Mouse (Mus musculus) left cerebral cortex, postnatal 14 days (tissue): ENCODE measurements around the gene Nedd4. TPM values are rescaled to one million over a fixed set of nuclear protein-coding genes. Genes with fewer than 3 reads are reported as not detected.
"Not testable (repeated sequence)": the region's sequence is repeated elsewhere in the genome, so short reads cannot be mapped to it uniquely, and the experiment has no call there.

Experiments used
- DNase-seq, 2 experiments: peaks; one replicate each; pipeline ENCODE4 v3.0.0; 2021 to 2022; ENCODE audit warnings: low spot score in 2 of 2, mixed read lengths in 1 of 2
- intact Hi-C: fragments of 180-260 bp; cut with DNase I; formaldehyde crosslinking; loops from one replicate; pipeline ENCODE4 v1.15.1; 2025
- long read RNA-seq, 2 experiments: library from polyadenylated mRNA; stranded (forward); transcript quantifications; one replicate each; pipeline ENCODE4 v2.0.0; 2021
- total RNA-seq, 2 experiments: library from RNA; stranded (reverse); gene quantifications; 2 replicates each; pipeline ENCODE4 v1.2.3; 2021

Nedd4 gene
- total RNA-seq = 100 to 1,000 TPM; 298 to 311 TPM
- long read RNA-seq, experiment 1, full-length matches to known transcripts = 130 of 164 reads
- long read RNA-seq, experiment 1, partial matches to known transcripts = 32 of 164 reads
- long read RNA-seq, experiment 1, other reads (novel, unspliced or antisense) = 2 of 164 reads
- long read RNA-seq, experiment 2, full-length matches to known transcripts = 125 of 157 reads
- long read RNA-seq, experiment 2, partial matches to known transcripts = 15 of 157 reads
- long read RNA-seq, experiment 2, other reads (novel, unspliced or antisense) = 17 of 157 reads

- DNase-seq = peak; percentile 94
- intact Hi-C loops = loop anchor here (5.0 kb wide), 1 partner anchor 130 kb away; the partner anchor contains the start of gene Rfx7
These were observed at the start of gene Nedd4 for GRCm38 (mm10) chr9:72661895-72662661. Gene Nedd4, plus strand, starts transcription at chr9:72662346.

- intact Hi-C loops = no loop called here
- no peak for DNase-seq
These were observed 48.3 kb upstream of the Nedd4 start for GRCm38 (mm10) chr9:72613884-72614283.

- no peak for DNase-seq
- intact Hi-C loops = no loop called here
These were observed 47.2 kb upstream of the Nedd4 start for GRCm38 (mm10) chr9:72614786-72615480.

GRCm38 (mm10) chr9:72618037-72618436 lies 44.1 kb upstream of the Nedd4 start:
- no peak for DNase-seq
- intact Hi-C loops = no loop called here

DNA sequence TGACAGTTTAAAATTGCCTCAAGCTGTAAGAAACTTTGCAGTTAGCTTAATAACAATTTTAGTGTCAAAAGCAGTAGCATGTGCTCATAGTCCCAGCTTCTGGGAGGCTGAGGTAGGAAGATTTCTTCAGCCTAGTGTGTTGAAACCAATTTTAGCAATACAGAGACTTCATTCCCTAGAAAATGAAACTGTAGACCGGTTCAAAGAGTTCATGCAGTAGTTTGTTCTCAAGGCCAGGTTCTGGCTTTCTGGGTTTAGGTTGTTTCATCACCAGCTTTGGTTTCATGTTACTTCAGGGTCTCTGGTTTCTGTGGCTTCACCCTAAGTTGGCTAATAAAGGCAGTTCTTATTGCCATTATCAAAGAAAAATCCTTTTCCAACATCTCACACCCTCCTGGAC lies 38.5 kb upstream of the Nedd4 start:
- no peak for DNase-seq
- intact Hi-C loops = no loop called here

- intact Hi-C loops = no loop called here
- DNase-seq = no peak
These were observed 34.5 kb upstream of the Nedd4 start for GRCm38 (mm10) chr9:72627598-72627997.

DNA sequence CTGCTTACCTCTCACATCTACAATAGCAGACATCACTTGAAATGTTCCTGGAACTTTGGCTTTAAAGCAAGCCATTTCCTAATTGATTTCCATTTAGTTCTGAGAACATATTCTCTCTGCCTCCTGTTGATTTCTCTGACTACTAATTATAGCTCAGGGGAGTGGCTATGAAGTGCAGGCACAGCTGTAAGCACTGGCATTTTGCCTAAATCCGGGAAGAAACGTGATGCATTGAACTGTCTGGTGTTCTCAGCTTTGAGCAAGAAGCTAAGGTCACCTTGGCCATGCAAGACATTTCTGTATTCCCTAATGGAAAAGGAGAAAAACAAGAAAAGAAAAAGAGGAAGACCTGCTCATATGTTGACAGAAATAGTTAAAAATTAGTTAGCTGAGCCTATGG lies 33.6 kb upstream of the Nedd4 start:
- intact Hi-C loops = no loop called here
- peak; percentile 53 to 75 for DNase-seq

- DNase-seq = no peak
- intact Hi-C loops = no loop called here
These were observed 29.9 kb upstream of the Nedd4 start for GRCm38 (mm10) chr9:72632198-72632597.

DNA sequence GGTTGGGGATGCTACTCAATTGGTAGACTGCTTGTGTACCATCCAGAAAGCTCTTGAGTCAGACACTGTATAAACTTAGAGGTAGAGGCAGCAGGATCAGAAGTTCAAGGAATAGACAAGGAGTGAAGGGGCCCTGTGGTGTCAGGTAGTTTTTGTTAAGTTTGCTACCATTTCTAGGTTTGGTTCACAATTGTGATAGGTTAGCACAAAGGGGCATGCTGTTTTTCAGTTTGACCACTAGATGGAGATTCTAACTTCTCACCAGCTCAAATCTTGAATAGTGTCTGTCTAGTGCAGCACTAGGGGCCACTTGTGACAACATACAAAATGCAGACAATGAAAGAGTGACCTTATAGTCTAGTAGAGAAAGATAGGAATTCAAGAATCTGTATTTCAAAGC lies 27.0 kb upstream of the Nedd4 start:
- DNase-seq = peak in 1 of 2 experiments; percentile 32
- intact Hi-C loops = loop anchor here (2.0 kb wide), 1 partner anchor 38 kb away; no protein-coding TSS in a partner anchor

DNA sequence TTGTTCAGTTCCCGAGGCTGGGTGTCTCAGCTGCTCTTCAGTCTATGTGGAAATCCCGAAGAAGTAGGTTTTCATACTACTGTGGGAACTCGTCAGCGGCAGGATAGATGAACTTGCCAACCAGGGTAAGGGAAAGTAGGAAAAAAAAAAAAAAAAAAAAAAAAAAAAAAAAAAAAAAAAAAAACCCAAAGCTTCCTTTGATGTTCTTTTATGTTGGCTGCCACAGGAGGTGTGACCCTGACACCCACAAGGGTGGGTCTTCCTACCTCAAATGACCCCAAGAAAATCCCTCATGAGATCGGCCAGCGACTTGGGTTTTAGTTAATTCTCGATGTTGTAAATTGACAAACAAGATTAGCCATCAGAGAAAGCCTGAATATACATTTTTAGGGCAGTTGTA lies 25.6 kb upstream of the Nedd4 start:
- no peak for DNase-seq
- intact Hi-C loops = no loop called here

DNA sequence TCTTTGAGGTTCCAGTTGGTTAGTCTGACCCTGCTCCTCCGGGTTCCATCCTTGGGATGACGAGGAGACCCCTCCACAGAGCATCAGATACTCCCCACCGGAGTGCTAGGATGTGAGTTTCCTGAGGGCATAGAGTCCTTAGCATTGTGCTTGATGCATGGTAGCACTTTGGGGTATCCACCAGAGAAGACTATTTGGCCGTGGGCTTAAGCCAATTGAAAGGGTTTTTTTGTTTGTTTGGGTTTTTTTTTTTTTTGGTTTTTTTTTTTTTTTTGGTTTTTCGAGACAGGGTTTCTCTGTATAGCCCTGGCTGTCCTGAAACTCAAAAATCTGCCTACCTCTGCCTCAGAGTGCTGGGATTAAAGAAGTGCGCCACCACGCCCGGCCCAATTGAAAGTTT lies 24.9 kb upstream of the Nedd4 start:
- intact Hi-C loops = no loop called here

DNA sequence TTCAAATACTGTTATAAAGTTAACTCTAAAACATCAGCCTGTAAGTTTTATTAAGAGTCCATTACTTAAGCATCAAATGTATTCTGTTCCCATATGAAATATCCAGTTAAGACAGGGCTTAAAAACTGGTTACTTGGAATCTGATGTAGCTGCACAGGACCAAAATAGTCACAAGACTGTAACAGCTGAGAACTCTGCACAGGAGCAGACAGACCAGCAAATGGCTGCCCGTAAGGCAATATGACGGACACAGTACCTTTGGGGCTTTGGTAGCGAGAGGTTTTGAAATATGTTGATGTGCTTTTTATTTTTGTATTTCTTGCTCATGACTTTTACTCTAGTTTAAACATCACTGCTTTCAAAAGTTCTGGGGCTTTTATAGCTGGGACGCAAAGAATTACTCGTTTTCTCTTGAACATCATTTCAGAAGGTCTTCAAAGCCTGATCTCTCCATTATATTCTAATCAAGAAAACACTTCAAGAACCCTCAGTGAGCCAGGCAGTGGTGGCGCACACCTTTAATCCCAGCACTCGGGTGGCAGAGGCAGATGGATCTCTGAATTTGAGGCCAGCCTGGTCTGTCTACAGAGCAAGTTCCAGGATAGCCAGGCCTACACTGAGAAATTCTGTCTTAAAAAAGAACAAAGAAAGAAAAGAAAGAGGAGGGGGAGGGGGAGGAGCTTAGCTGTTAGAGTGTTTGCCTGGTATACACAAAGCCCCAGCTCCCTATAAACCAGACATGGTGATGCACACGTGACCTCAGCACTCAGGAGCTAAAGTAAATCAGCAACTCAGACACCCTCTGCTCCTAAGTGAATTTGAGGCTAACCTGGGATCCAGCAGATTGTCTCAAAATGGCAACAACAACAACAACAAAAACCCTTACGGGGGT lies 22.9 kb upstream of the Nedd4 start:
- intact Hi-C loops = no loop called here
- DNase-seq = no peak

More for the DNA sequence above, 24.9 kb upstream of the Nedd4 start:
- no peak for DNase-seq

DNA sequence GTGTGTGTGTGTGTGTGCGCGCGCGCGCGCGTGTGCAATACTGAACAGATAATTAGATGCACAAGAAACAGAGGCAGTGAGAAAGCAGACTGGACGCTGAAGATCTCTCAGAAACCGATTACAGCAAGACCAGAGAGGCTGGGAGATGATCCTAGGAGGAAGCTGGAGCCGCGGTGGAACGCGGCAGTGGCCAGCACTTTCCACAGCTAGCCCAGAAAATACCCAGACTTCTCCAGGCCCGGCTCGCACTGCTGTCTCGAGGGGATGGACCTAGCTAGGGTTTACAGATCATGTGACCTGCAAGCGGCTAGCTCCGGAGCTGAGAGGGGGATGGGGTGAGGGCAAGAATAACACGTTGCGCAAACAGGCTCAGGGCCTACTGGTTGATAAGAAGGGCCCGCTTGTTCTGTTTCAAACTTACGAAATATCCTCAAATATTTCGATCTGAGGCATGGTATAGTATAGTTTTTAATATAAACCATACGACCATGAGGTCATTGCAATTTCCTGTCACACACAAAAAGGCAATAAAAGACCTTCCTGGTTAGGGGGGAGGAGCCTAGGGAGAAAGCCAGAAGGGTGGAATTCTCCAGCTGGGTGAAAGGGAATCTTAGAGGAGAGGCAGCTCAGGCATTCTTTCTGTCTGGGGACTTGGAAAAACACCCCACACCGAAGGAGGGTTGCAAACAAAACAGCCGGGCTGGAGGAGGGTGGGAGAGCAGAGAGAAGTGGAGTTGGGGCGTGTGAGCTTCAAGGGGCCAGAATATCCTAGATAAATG lies 22.1 kb upstream of the Nedd4 start:
- intact Hi-C loops = no loop called here
- DNase-seq = peak; percentile 42 to 74

- DNase-seq = no peak
- intact Hi-C loops = no loop called here
These were observed 21.5 kb upstream of the Nedd4 start for GRCm38 (mm10) chr9:72640642-72641041.

DNA sequence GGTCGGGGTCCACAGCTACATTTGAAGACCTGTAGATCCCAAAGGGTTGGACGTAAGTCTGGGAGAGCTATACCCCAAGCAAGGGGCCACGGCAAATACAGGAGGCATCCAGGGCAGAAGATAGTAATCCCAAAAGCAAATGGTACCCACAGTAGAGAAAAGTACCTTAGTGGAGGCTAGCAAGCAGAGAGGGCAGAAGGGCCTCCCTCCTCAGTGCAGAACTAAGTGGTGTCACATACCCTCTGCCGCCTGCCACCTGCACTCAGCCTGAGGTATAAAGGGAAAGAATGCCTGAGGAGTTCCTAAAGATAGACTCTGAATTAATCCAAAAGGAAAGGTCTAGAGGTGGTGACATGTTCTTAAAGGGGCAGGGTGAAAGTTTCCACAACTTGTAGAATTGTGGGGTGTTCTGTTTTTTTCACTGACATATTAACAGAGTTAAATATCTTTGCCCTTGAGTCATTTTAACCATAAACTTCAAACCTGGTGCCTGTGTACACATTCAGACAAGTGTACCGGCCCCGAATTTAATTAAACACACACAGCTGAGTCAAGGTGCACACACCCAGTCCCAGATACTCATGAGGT lies 21.0 kb upstream of the Nedd4 start:
- no peak for DNase-seq
- intact Hi-C loops = no loop called here

DNA sequence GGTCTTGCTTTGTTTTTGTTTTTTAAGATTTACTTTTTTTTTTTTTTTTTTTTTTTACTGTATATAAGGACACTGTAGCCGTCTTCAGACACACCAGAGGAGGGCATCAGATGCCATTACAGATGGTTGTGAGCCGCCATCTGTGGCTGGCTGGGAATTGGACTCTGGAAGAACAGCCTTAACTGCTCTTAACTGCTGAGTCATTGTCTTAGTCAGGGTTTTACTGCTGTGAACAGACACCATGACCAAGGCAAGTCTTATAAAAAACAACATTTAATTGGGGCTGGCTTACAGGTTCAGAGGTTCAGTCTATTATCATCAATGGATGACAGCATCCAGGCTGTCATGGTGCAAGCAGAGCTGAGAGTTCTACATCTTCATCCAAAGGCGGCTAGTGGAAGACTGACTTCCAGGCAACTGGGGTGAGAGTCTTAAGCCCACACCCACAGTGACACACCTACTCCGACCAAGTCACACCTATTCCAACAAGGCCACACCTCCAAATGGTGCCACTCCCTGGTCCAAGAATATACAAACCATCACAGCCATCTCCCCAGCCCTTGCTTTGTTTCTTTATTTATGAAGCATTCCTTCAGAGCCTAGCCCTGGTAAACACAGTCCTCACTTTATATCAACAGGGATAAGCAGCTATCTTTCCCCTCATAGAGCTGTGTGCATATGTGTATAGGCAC lies 19.2 kb upstream of the Nedd4 start:
- intact Hi-C loops, DNase-seq: not testable (repeated sequence)

- intact Hi-C loops = no loop called here
- DNase-seq = no peak
These were observed 18.3 kb upstream of the Nedd4 start for GRCm38 (mm10) chr9:72643651-72644417.
